Mouse (Mus musculus) erythroblast, adult 5-6 weeks (primary cell): ENCODE data around the gene Fam117a. TPM values are rescaled to one million over a fixed set of nuclear protein-coding genes. Genes with fewer than 3 reads are reported as not detected.

Experiments used
- ATAC-seq: replicated peaks from 2 replicates; pipeline ENCODE4 v1.8.0; 2016; ENCODE audit warnings: moderate number of reproducible peaks, mild to moderate bottlenecking, moderate TSS enrichment, inconsistent platforms; ENCODE audit not compliant: poor library complexity, low FRiP score, severe bottlenecking
- total RNA-seq, 2 experiments: library from RNA; stranded (forward) in 1 of 2; stranded (reverse) in 1 of 2; fragments of 150-400 nt in 1 of 2; fragments of 200-764, 138-1000 nt in 1 of 2; gene quantifications; 2 replicates each; pipeline versions ENCODE4 v1.2.3 to v1.2.4; 2015 to 2017; ENCODE audit warnings: low replicate concordance in 2 of 2

Gene Fam117a
- total RNA-seq, 2 experiments from 2014 or later = 321 to 450 TPM

DNA sequence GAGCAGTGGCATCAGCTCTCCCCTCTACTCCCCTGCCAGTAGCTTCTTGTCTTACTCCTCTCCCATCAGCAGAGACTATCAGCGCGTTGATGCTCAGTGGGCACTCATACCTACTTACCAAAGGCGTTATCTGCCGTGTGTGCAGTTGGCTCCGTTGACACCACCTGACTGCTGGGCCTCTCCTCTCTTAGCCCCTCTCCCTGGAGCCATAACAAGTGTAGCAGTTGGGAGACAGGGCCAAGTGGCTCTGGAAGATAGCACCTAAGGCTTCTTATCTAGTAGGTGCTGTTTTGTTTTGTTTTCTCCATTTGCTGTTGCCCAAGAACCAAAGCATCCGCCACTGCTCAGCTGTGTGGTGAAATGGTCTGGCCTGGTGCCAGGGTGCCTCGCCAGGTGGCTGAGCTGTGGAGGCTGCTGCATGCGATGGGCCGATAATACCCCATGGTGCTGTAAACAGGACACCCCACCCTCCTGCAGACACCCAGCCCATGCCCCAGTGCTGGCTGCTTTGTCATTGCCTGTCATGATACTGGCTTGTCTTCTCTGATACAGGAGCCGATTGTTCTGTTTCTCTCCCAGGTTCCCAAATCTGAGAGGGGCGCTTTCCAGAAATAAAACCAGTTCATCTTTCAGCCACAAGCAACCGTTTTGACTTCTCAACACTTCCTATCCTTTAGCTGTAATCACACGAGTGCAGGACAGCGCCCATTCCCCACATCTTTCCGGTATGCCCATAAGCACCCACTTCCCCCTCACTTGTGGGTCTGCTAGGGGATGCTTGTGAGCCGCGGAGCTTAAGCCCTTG lies 19.9 kb downstream of the Fam117a start:
- peak; percentile 78 for ATAC-seq

DNA sequence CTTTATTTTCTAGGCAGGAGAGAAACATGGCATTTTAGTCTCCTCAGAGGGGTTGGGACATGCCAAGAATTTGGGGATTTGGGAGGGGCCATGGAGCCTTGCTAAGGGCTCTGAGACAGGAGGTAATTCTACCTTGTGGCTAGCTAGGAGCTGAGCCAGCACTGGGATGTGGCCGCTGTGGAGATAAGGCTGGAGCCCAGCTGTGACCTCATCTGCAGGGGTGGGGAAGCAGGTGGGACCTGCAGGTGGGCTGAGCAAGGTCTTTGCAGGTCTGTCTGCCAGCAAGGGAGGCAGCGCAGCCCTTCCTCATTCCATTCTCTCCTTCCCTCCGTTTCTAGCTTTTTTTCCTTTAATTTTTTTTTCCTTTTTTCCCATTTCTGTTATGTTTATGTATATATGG lies 21.4 kb downstream of the Fam117a start:
- no peak for ATAC-seq

DNA sequence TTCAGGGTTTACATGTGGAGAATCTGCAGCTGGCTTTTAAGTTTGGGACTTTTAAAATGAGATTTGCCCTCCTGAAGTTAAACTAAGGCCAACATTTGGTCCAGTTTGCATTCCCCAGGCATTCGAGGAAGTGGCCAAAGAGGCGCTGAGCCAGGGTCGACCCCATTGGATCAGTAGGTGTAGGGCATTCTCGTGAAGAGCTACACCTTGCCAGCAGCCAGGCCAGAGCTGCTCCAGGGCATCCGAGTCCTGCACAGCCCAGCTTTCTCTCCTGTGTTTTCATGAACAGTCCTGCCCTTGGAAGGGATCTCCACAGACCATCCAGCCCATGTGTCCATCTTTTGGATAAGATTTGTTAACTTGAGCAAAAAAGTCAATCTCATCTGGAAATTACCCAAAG lies 27.6 kb downstream of the Fam117a start:
- ATAC-seq = no peak

DNA sequence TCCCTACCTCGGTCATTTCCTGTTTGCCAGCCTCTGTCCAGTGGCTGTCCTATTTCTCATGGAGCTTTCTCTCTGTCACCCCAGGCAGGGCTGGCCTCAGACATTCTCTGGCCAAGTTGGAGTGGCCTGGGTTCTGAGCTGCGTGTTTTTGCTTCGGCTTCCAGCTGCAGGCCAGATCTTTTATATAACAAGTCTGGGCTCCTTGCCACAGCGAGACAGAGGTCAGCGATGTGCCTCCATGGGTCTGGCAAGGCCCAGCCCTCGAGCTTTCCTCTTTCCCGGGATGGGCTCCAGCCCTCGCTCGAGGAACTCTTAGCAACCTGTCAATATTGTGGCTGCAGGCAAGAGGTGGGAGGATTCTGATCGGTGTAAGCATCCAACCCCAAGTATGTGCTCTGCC lies 28.8 kb downstream of the Fam117a start:
- ATAC-seq = no peak

DNA sequence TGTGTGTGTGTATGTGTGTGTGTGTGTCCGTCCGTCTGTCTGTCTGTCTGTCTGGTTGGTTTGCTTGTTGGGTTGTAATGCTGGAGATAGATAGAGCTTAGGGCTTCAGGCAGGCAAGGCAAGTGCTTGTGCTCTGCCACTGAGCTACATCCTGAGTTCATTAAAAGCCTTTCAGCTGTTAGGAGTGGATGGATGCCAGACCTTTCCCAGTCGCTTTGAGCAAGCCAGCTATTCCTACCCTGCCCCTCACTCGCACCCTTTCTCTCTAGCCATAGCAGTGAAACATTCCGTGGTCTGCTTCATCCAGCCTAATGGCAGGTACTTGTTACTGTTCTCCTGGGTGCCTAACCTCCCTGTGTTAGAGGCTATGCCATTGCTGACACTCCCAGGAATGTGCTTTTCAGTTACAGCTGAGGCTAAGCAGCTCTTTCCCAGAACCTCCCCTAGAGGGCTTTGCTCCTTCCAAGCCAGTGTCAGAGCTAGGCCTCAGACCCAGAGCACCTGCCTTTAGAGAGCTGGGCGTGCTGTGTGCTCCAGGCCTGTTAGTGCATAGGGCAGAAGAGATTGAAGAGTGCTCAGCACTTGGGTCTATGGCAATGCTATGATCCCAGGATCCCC lies 29.6 kb downstream of the Fam117a start:
- no peak for ATAC-seq

DNA sequence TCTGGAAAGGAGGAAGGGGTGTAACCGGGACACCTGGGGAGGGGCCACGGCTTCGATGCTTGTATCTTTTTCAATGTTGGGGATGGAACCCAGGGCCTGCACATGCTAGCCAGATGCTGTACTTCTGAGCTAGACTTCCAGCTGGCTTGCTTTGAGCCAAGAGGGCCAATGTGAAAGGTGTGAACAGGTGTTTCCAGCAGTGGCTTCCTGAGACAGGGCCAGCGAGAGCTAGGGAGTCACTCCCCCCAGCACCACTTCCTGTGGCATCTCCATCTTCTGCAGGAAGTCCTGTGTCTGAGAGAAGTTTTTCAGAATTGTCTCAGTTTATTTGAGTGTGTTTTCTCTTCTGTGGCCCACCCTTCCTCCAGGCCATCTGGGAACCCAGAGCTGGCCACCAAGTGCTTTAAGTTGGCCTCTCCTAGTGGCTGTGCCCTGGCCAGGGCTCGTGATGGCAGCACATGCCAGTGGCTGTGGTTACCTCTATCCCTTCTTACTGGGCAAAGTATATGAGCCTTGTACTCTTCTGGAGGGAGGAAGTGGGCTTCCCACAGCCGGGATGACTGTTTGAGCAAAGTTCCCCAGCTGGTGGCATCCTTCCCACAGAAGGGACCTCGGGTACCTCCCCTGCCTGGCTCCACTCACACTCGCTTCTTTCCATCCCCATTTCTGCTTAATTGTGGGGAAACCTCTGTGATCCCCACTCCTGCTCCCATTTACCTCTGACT lies 30.4 kb downstream of the Fam117a start:
- no peak for ATAC-seq

DNA sequence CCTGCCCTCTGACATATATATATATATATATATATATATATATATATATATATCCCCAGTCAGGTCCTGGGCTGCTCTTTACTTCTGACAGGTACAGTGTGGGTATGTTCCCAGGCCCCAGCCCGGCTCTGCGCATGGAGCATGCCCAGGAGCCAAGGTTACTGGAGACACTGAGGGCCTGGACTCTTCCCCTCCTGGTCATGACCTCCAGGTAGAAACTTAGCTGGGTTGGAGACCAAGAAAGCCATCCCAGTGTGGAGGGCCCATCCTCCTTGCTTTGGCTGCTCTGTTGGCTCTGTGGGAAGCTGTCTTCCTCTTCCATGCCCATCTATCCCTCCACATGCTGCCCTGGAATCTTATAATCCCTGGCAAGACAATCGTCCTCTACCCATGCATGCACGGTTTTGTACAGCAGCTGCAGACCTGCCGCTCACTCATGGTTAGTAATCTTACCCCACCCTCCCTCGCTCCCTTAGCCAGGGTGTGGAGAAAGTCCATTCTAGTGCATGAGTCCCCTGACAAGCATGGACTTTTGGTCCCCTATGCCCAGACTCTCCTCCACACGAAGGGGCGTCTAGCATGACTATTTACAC lies 31.5 kb downstream of the Fam117a start:
- ATAC-seq = no peak

DNA sequence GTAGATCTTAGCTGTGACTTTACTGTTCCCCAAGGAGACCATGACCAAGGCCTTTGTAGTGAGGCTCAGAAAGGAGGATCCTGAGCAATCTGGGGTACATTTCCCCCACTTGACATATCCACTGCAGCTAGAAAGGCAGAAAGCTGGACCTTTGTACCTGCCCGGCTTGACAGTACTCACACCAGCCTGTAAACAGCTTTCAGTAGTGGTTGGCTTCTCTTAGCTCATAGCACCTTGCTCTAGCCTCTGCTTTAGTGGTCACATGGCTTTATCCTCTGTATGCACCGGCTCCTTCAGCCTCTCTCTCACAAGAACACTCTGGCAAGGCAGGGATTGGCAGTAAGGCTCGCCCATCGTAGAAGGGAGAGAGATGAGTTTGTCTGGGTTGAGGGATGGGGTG lies 32.1 kb downstream of the Fam117a start:
- ATAC-seq = no peak

DNA sequence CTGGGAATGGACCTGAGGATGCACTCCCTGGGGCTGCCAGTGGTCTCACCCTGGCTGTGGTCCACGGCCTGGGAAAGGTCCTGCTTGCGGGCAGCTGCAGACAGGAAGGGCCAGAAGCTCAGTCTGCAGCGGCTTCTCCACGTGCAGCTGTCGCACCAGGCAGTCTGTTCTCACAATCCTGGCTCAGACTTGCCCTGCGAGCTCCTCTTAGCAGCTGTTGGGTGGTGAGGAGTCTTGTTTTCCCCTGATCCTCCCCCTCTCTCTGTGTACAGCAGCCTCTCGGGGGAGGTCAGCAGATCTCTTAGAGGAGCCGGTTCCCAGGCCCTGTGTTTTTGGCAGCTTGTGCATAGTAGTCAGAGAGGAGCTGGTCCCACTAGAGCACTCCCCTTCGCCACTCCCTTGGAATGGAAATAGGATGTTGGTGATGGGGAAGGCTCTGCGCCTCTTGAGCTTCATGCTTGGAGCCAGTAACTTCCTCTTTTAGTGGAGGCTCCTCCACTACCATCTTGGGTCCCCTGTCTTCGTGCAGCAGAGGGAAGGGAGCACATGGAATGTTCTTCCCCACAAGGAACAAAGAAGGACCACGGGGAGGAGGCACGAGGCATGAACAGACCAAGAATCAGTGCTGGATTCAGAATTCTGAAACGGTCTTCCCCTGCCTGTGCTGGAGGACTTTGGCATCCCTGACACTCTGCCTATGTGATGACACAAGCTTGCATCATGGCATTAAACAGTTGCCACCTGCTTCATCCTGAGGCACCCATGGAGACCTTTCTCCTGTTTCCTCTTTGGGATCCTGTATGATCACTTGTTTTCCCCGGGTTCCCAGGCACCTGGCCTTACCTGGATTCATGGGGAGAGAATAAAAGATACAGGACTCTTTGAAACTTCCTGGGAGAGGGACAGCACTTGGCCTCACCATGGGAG lies 33.4 kb downstream of the Fam117a start:
- no peak for ATAC-seq

DNA sequence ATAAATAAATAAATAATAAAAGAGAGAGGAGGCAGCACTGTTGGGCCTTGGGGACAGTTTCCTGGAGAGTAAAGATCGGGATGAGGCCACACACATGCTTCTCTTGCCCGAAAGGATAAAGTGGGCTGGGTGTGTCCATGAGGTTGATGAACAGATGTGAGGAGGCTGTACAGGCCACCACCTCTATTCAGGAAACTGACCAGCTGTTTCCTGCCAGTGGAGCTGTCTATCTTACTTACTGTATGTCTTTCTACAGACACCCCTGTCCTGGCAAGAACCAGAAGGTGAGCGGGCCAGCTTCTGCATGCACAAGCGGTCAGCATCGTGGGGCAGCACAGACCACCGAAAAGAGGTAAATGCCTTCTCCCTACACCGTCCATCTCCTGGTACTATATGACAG lies 34.4 kb downstream of the Fam117a start:
- no peak for ATAC-seq

DNA sequence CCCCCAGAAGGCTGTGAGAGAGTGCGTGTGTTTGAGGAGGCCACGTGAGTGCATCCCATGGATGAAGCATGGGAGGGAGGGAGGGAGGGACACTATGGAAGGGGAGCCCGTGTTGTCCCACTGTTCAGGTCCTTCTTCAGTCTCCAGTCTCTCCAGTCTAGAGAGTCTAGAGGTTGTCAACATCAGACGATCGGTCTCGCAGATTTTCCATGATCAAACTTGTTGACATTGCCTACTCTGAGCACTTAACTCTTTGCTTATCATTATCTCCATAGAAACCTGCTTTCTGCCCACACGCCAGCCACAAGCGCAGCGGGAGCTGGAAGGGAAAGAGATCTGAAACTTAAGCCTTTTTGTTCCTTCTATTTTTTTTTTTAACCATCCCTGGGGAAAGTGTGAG lies 42.1 kb downstream of the Fam117a start:
- no peak for ATAC-seq

DNA sequence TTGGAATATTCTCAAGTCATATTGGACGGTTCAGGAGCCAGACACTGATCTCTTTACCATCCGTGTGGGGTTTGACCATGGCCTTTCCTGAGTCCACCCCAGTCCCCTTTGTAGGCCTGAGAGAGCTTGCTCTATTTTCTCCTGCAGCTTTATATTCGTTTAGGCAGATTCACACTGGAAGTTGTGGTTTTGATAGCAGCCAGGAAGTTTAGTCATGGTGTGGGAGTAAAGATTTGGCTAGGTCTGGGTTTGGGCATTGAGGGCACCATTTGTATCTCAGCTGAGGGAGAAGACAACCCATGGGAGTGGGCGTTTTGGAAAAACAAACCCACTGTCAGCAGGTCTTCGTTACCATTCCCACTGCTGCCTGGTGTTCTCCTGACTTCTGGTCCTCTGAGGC lies 42.7 kb downstream of the Fam117a start:
- ATAC-seq = no peak

DNA sequence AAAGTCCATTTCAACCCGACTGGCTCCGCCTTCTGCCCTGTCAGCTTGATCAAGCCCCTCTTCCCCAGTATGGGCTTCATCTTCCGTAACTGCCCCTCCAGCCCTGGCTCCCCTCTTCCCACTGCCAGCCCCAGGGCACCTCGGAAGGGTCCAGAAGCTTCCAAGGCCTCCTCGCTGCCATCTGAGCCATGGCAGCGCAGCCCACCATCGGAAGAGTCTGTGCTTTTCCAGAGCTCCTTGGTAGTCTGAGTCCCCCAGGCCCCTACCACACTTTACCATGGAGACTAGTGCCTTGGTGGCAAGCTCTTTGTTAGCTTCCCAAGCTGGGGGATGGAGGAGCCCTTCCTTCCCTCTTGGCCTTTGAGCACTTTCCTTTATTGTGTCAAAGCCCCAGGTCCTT lies 43.9 kb downstream of the Fam117a start:
- no peak for ATAC-seq

DNA sequence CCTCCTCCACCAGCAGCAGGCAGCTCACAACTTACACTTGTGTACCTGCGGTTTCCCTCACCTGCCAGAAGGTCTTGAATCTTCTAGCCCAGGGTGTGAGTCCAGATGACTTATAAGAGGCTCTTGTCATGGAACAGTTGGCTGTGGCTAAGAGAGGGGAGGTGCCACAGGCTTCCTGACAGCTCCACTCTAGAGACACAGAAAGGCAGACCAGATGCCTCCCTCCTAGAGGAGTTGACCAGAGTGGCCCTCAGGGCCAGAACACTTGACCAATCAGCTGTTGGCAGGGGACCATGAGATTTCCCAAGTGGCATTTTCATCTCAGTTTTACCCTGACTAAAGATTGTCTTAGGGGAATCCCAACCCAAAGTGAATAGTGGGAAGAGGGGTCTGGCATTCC lies 44.3 kb downstream of the Fam117a start:
- no peak for ATAC-seq

DNA sequence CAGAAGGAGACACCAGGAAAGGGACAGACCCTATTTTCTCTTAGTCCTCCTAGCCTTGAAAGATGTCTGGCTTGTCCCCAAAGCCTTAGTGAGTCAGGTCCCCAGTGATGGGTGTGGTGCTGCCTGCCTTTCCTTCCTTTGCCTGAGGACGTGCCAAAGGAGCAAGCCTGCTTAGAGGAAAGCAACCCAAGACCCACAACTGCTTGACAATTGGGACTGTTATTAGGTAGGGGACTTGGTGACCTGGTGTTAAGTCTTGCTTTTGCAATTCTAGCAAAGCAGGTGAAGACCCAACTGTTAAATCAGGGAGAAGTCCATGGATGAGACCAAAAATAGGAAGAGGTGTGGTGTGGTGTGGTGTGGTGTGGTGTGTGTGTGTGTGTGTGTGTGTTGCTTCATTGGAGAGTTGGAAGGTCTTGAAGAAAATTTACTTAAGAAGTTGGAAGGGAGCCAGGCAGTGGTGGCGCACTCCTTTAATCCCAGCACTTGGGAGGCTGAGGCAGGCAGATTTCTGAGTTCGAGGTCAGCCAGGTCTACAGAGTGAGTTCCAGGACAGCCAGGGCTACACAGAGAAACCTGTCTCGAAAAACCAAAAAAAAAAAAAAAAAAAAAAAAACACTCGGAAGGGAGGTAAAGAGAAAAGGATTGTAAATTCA lies 46.6 kb downstream of the Fam117a start:
- ATAC-seq = no peak

DNA sequence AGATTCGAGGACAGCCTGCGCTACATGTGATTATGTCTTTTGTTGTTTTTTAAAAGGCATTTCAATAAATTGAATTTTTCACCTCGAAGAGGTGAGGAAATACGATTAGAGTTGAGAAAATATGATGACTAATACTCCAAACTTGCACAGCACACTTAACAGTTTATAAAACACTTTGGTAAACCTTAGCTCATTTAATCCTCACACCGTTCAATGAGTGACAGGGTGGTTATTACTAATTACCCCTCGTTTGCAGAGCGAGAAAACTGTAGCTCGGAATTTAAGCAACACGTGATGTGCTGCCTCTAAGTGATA lies 47.1 kb downstream of the Fam117a start:
- ATAC-seq = no peak

DNA sequence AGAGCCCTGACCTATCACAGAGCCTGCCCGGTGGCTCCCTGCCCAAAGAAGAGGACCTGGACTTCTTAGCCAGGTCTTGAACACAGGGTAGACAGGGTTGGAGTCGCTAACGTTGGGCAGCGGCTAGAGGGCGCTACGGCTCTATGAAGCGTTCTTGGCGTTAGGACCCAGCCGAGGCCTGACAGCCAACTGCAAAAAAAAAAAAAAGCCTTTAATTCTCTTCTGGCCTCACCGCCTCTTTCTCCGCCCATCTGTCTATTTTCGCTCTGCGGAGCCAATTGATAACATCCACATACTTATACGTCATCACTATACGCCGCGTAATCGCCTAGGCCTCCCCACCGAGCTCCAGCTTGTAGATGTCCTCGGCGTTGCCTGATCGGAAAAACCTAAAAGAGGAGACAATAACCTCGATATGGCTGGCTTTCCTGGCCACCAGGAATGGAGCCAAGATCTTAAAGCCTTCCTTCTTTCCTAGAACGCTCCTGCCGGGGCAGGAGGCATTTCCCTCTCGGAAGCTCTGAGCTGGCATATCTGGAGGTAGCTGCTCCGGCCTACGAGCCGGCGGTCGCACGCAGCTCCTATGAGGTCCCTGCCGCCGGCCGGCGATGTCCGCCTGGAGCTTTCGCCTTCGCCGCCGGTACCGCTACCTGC lies 47.6 kb downstream of the Fam117a start, which contains the start of gene Slc35b1:
Gene Slc35b1, plus strand, starts transcription at position 374 of the 654 bp plus-strand sequence.
- ATAC-seq = peak; percentile 84

DNA sequence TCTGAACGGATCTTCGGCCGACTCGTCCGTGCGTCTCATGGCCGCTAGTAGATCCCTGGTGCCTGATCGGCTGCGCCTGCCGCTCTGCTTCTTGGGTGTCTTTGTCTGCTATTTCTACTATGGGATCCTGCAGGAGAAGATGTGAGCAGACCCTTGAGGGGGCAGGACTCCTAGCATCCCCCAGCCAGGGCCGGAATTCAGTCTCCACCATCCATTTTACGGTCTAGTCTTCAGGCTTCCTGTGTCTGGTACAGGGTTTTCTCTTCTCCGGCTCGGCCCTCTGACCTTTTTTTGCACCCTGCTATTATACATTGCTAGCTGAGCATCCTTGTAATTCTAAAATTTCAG lies 48.1 kb downstream of the Fam117a start:
- ATAC-seq = no peak

DNA sequence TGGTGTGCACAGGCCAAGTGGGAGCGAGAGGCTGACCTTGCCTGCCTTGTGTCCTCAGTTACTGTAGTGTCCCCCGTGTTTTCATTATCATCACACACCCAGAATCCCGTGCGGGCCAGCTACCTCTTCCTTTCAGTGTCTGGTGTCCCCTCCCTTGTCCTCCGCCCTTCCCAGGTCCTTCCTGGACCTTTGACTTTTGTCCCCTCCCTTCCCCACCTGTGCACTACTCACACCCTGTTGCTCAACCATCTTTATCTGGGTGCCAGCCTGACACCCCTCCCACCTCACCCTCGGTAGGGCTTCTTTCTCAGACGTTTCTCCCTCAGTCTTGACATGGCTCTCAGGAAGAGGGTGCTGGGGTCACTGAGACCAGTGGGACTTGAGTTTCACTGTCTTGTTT lies 50.5 kb downstream of the Fam117a start:
- no peak for ATAC-seq
